Mouse (Mus musculus) heart, embryonic 12.5 days (tissue): Measurements from ENCODE around the gene Rhox3g. TPM values are rescaled to one million over a fixed set of nuclear protein-coding genes. Genes with fewer than 3 reads are reported as not detected.
"Not testable (repeated sequence)": the region's sequence is repeated elsewhere in the genome, so short reads cannot be mapped to it uniquely, and the experiment has no call there.

ENCODE experiments used
- ATAC-seq: fragments of 200-750 bp; cut with Nextera tagmentation; 2 replicates; pipeline ENCODE4 v1.8.0; 2017; ENCODE audit warnings: moderate TSS enrichment, moderate library complexity; ENCODE audit not compliant: insufficient number of reproducible peaks, low FRiP score
- H3K27ac ChIP-seq: fragments of 300-500 bp; sonication (generic); 2 replicates; pipeline ENCODE4 v1.5.1; 2016; ENCODE audit warnings: mild to moderate bottlenecking, moderate library complexity; ENCODE audit not compliant: poor library complexity, severe bottlenecking
- H3K27me3 ChIP-seq: fragments of 300-500 bp; sonication (generic); replicated peaks from 2 replicates; pipeline ENCODE4 v1.6.1; 2016; ENCODE audit warnings: mild to moderate bottlenecking, moderate library complexity
- H3K36me3 ChIP-seq: fragments of 300-500 bp; sonication (generic); 2 replicates; pipeline ENCODE4 v1.6.1; 2016; ENCODE audit warnings: mild to moderate bottlenecking, moderate library complexity
- H3K4me1 ChIP-seq: fragments of 300-500 bp; sonication (generic); replicated peaks from 2 replicates; pipeline ENCODE4 v1.6.1; 2016; ENCODE audit warnings: mild to moderate bottlenecking
- H3K4me2 ChIP-seq: fragments of 300-500 bp; sonication (generic); 2 replicates; pipeline ENCODE4 v1.6.1; 2016; ENCODE audit warnings: mild to moderate bottlenecking, moderate library complexity
- H3K4me3 ChIP-seq: fragments of 300-500 bp; sonication (generic); 2 replicates; pipeline ENCODE4 v1.5.1; 2016; ENCODE audit warnings: mild to moderate bottlenecking
- H3K9ac ChIP-seq: fragments of 300-500 bp; sonication (generic); 2 replicates; pipeline ENCODE4 v1.6.1; 2016; ENCODE audit warnings: mild to moderate bottlenecking, moderate library complexity
- H3K9me3 ChIP-seq: fragments of 300-500 bp; sonication (generic); replicated peaks from 2 replicates; pipeline ENCODE4 v1.6.1; 2016; ENCODE audit warnings: mild to moderate bottlenecking, moderate library complexity
- WGBS: fragments of 180-500 bp; shearing (Covaris S2); methylation state at CpG from one replicate; pipeline ENCODE4 v1.1.7; 2016; 5-methylcytosine and 5-hydroxymethylcytosine counted together
- polyA plus RNA-seq: library from polyadenylated mRNA; unstranded; fragments of >200 nt; fragmentation: Nextera tagmentation; extraction: Ambion mirVana; gene quantifications from 2 replicates; pipeline ENCODE4 v1.2.1, GENCODE M21; 2016

Rhox3g gene
- polyA plus RNA-seq = not detected in 2 replicates

DNA sequence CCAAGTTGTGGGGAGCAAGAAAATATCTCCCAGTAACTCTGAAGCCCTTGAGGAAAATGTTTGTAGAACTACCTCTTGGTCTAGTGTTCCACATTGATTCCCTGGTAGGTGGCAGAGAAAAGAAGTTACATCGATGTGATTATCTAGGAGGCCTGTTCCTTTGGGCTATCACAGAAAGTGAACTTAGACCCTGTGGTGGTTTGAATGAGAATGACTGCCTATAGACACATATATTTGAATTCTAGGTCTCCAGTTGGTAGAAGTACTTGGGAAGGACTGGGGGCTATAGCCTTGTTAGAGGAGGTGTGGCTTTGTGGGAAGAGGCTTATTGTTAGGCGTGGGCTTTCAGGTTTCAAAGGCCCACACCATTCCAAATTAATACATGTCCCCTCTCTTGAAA is at the start of gene Rhox3g:
Gene Rhox3g, minus strand, starts transcription at position 101 of the 400 bp plus-strand sequence.
- ATAC-seq, H3K27ac ChIP-seq, H3K9me3 ChIP-seq, H3K4me2 ChIP-seq, H3K36me3 ChIP-seq, H3K27me3 ChIP-seq, H3K9ac ChIP-seq, H3K4me1 ChIP-seq, H3K4me3 ChIP-seq: not testable (repeated sequence)
- WGBS = 83% methylated on average over 2 of the region's 2 CpGs

DNA sequence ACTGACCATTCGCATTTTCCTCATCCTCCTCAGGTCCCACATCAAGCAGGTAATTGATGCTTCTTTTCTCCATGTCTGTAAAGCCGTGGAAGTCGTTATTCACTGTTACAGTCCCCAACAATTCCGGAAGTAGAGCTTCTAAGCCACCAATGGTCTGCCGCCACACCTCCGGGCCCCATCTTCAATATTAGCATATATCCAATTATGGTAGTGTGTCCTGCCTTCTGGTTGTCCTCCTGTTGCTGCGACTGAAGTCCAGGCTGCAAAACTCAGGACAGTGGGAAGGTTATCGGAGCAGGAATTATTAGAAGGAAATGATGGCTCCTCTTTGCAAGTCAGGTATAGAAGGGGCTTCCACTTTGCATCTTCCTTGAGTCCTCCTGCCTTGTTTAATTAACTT is 44.8 kb upstream of the Rhox3g start, which contains the start of gene Rhox2h:
Gene Rhox2h, minus strand, starts transcription at position 101 of the 400 bp plus-strand sequence.
- not testable (repeated sequence) for H3K4me2 ChIP-seq, H3K27me3 ChIP-seq, H3K9ac ChIP-seq, H3K9me3 ChIP-seq, ATAC-seq, H3K27ac ChIP-seq, H3K4me1 ChIP-seq, H3K4me3 ChIP-seq, H3K36me3 ChIP-seq
- 79% methylated on average over 8 of the region's 8 CpGs for WGBS

DNA sequence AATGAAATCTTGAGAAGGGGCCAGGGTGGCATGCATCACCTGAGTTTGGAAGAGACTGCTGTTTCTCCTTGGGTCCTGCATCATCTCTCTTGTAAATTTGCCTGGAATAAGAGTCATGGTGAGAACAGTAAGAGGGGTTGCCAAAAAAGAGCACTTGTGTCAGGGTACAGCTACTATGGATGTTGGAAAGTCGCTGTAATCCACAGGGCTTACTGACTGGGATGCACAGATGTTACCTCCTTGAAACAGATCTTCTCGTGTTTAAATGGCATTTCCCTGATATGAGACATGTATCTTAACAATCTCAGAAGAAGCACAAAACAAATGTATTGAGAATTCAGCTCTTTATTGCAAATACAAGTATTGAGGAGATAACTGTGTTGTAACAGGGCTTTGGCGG is 40.3 kb upstream of the Rhox3g start, which contains the start of gene Rhox3h:
Gene Rhox3h, minus strand, starts transcription at position 101 of the 400 bp plus-strand sequence.
- H3K9ac ChIP-seq, H3K4me1 ChIP-seq: not testable (repeated sequence)
- WGBS = 80% methylated on average over 1 of the region's 3 CpGs

DNA sequence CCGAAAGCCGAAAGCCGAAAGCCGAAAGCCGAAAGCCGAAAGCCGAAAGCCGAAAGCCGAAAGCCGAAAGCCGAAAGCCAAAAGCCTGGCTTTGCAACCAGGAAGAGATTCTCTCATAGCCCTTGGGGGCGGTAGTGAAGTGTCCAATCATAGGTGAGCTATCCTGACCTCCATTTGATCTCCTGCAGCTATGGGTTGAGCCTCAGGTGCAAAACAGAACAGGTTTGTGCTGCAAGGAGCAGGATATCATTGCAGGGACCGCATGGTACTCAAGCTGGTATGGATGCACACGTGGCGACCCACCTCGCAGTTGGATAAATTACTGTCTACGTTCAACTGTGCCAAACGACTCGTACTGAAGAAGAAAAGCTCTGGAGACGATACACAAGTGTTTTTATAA is 22.8 kb upstream of the Rhox3g start, which contains the start of gene Rhox4g:
Gene Rhox4g, minus strand, starts transcription at position 101 of the 400 bp plus-strand sequence.
- H3K4me2 ChIP-seq, H3K27ac ChIP-seq, H3K36me3 ChIP-seq, ATAC-seq, H3K4me3 ChIP-seq, H3K9ac ChIP-seq, H3K9me3 ChIP-seq, H3K27me3 ChIP-seq, H3K4me1 ChIP-seq: not testable (repeated sequence)
- WGBS = 82% methylated on average over 19 of the region's 20 CpGs

More for the DNA sequence above, 40.3 kb upstream of the Rhox3g start, which contains the start of gene Rhox3h:
- H3K4me3 ChIP-seq, H3K4me2 ChIP-seq, H3K9me3 ChIP-seq, ATAC-seq, H3K36me3 ChIP-seq, H3K27ac ChIP-seq, H3K27me3 ChIP-seq: not testable (repeated sequence)

DNA sequence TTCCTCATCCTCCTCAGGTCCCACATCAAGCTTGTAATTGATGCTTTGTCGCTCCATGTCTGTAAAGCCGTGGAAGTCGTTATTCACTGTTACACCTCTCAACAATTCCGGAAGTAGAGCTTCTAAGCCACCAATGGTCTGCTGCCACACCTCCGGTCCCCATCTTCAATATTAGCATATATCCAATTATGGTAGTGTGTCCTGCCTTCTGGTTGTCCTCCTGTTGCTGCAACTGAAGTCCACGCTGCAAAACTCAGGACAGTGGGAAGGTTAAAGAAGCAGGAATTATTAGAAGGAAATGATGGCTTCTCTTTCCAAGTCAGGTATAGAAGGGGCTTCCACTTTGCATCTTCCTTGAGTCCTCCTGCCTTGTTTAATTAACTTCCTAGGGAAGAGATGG is 15.0 kb upstream of the Rhox3g start, which contains the start of gene Rhox2g:
Gene Rhox2g, minus strand, starts transcription at position 101 of the 400 bp plus-strand sequence.
- not testable (repeated sequence) for H3K4me3 ChIP-seq, H3K4me2 ChIP-seq, H3K36me3 ChIP-seq, H3K9ac ChIP-seq, H3K27me3 ChIP-seq, H3K27ac ChIP-seq, ATAC-seq, H3K4me1 ChIP-seq, H3K9me3 ChIP-seq
- 82% methylated on average over 6 of the region's 6 CpGs for WGBS

DNA sequence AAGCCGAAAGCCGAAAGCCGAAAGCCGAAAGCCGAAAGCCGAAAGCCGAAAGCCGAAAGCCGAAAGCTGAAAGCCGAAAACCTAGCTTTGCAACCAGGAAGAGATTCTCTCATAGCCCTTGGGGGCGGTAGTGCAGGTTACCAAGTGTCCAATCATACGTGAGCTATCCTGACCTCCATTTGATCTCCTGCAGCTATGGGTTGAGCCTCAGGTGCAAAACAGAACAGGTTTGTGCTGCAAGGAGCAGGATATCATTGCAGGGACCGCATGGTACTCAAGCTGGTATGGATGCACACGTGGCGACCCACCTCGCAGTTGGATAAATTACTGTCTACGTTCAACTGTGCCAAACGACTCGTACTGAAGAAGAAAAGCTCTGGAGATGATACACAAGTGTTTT is 20.8 kb downstream of the Rhox3g start, which contains the start of gene Rhox4f:
Gene Rhox4f, minus strand, starts transcription at position 101 of the 400 bp plus-strand sequence.
- not testable (repeated sequence) for H3K4me3 ChIP-seq, H3K27ac ChIP-seq, H3K4me1 ChIP-seq, H3K9me3 ChIP-seq, H3K36me3 ChIP-seq, H3K4me2 ChIP-seq, H3K27me3 ChIP-seq, H3K9ac ChIP-seq, ATAC-seq
- 94% methylated on average over 17 of the region's 19 CpGs for WGBS

DNA sequence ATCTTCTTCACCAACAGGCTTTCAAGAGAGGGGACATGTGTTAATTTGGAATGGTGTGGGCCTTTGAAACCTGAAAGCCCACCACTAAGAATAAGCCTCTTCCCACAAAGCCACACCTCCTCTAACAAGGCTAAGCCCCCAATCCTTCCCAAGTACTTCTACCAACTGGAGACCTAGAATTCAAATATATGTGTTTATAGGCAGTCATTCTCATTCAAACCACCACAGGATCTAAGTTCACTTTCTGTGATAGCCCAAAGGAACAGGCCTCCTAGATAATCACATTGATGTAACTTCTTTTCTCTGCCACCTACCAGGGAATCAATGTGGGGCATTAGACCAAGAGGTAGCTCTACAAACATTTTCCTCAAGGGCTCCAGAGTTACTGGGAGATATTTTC is 47.7 kb downstream of the Rhox3g start, which contains the start of gene Rhox3f:
Gene Rhox3f, plus strand, starts transcription at position 301 of the 400 bp plus-strand sequence.
- H3K27ac ChIP-seq, H3K9ac ChIP-seq, H3K9me3 ChIP-seq, H3K4me1 ChIP-seq, H3K36me3 ChIP-seq, H3K4me2 ChIP-seq, ATAC-seq, H3K4me3 ChIP-seq, H3K27me3 ChIP-seq: not testable (repeated sequence)

Other genes starting within 250 kb of the Rhox3g start
- not detected in 2 replicates for gene Rhox3a2, start 248.6 kb downstream of the Rhox3g start, polyA plus RNA-seq
- 0.38 TPM in 1 of 2 replicates, not detected in the other for gene Rhox4a2, start 237.8 kb downstream of the Rhox3g start, polyA plus RNA-seq
- gene Rhox2b, start 216.5 kb downstream of the Rhox3g start, polyA plus RNA-seq = not detected in 2 replicates
- not detected in 2 replicates for gene Rhox4b, start 196.1 kb downstream of the Rhox3g start, polyA plus RNA-seq
- not detected in 2 replicates for gene Rhox2c, start 174.9 kb downstream of the Rhox3g start, polyA plus RNA-seq
- gene Rhox3c, start 170.0 kb downstream of the Rhox3g start, polyA plus RNA-seq = not detected in 2 replicates
- not detected in 2 replicates for gene Rhox4c, start 148.3 kb downstream of the Rhox3g start, polyA plus RNA-seq
- not detected in 2 replicates for gene Rhox2d, start 135.2 kb downstream of the Rhox3g start, polyA plus RNA-seq
- not detected in 2 replicates for gene Rhox4d, start 114.3 kb downstream of the Rhox3g start, polyA plus RNA-seq
- not detected in 2 replicates for gene Rhox2e, start 98.2 kb downstream of the Rhox3g start, polyA plus RNA-seq
- not detected in 2 replicates for gene Rhox3e, start 86.6 kb downstream of the Rhox3g start, polyA plus RNA-seq
- not detected in 2 replicates for gene Rhox4e, start 71.2 kb downstream of the Rhox3g start, polyA plus RNA-seq
- gene Rhox2f, start 57.2 kb downstream of the Rhox3g start, polyA plus RNA-seq = not detected in 2 replicates
- gene Rhox3f, start 47.6 kb downstream of the Rhox3g start, polyA plus RNA-seq = not detected in 2 replicates
- gene Rhox4f, start 20.9 kb downstream of the Rhox3g start, polyA plus RNA-seq = not detected in 2 replicates
- gene Rhox2g, start 14.9 kb upstream of the Rhox3g start, polyA plus RNA-seq = not detected in 2 replicates
- not detected in 2 replicates for gene Rhox4g, start 22.7 kb upstream of the Rhox3g start, polyA plus RNA-seq
- gene Rhox3h, start 40.2 kb upstream of the Rhox3g start, polyA plus RNA-seq = not detected in 2 replicates
- not detected in 2 replicates for gene Rhox2h, start 44.7 kb upstream of the Rhox3g start, polyA plus RNA-seq
- gene Rhox5, start 176.2 kb upstream of the Rhox3g start, polyA plus RNA-seq = 11.2 and 12.9 TPM in 2 replicates
- not detected in 2 replicates for gene Rhox6, start 198.3 kb upstream of the Rhox3g start, polyA plus RNA-seq
- not detected in 2 replicates for gene Rhox7a, start 203.1 kb upstream of the Rhox3g start, polyA plus RNA-seq